Mouse (Mus musculus) mature B cell (primary cell): ENCODE measurements at regions not wholly inside any gene's neighbourhood (a gene's known extent, or its start where the extent isn't known, plus 50 kb on each side); places are given as distances from the start of the nearest gene placed in this dataset.

Experiments used
- in situ Hi-C: fragments of 300-500 bp; cut with MboI; formaldehyde crosslinking; loops from 2 replicates; pipeline ENCODE4 v1.14.3; 2019

DNA sequence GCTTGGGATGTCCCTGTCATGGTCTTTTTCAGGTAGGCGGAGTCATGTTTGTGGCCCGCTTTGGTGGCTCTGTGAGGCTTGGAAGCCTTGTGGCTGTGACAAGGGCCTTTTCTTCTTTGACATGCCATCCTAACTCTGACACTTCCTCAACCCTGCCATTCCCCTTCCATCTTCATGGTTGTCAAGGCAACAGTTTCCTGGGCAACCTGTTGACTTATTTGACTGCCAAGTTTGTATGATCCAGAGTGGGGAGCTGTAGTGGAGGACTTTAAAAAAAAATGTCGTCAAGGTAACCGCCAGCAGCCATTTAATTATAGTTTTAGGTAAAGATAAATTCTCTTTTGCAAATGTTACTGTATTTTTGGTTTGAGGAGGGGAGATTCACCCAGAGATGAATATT, 56.8 kb upstream of the Kcng1 start:
- in situ Hi-C loops: no loop called here

DNA sequence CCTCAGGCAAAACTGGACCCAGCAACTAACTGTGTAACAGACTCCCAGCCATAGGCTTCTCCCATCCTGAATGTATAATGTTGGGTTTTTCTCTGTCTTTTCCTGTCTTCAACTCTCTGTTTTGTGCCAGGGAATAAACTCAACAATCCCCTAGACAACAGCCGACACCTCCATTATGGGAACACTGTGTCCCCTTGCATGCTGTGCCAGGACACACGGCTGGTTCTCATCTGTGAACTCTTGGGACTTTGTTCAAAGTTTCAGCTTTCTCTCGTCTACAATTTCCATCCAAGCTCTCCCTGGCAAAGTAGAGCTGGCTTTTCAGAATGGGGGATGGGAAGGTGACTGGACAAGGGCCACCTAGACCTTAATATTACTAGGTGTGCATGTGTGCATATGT, 56.1 kb upstream of the Kcng1 start:
- in situ Hi-C loops: no loop called here

DNA sequence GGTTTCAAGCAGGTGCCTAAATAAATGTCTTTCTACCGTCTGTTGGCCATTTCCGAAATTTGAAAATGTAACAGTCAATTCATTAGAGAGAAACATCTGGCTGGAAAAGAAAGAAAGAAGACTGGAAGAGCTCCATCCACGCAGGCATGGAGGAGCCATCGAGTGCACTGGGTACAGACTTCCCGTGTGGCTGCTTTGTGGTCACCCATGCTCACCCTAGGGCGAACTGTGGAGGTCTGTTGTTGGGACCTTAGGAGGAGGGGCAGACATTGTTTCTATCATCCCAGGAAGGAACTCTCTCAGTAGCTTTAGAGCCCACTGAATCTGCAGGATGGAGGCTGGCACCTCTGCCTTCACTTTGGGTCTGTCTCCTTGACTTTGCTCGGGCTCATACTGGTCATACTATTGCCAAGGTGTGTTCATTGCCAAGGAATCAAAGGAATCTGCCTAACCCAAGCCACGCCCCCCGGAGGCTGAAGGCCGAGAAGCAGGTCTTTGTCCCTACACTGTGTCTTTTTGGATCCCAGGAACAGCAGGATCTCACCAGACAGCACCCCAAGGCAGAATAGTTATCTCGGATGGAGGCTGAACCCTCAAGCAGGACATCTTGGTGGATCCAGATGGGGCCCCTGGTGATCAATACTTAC, 54.3 kb upstream of the Kcng1 start:
- in situ Hi-C loops: no loop called here

DNA sequence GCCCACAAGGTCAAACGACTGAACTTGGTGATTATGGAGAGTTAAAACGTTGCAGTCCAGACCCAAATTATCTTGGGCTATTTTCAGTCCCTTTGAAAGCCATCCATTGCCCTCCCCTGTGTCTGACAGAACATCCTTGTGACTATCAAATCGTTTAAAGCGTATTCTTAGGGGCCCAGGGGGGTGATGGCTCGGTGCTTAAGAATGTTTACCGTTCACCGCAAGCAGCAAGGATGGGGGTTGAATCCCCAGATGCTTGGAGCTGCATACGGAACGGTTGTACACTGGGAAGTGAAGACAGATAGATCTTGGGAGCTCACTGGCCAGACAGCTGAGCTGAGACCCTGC, 52.7 kb upstream of the Kcng1 start:
- in situ Hi-C loops: no loop called here

DNA sequence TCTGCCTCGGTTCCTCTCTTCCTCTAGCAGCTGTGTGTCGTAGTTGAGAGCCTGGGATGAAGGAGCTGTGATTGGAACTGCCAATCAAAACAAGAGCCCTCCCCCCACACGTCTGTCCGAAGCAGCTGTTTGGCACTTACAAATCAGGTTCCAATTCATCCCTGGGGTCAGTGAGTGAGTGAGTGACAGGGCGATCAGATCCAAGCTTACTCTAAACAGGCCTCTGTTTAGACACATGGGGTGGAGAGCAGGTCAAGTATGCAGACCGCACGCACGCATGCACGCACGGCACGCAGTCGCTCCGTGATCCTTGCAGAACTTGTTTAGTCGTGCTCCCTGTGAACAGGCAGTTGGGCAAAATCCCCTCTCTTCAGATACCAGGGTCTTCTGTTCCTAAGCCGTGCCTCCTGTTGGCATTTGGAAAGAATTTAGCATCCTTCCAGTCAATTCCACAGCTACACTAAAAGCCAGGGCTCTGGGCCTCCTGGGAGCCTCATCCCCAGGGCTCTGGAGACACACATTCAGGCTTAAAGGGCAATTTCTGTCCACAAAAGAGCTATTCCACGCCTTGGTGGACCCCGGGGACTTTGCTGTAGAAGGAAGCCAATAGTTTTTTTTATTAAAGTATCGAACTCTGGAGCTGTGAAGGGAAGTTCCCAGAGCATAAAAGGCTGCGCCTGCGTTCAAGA, 52.2 kb upstream of the Kcng1 start:
- in situ Hi-C loops: no loop called here

DNA sequence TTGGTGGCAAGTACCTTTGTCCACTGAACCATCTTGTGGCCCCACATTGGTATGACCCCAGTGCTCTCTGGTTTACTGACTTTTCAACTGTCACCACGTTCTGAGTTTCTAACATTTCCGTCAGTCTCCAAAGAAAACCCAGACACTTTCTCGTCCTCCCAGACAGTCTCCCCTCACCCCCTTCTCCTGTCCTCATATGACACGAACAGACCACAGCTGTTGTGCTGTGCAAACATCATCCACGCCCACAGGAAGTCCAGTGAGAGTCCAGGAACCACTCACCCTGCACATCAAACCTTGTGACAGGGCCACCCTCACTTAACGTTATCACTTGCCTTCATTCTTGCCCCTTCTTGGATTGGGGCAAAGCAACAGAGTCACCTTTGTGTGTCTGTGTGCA, 51.4 kb upstream of the Kcng1 start:
- in situ Hi-C loops: no loop called here
